Mouse (Mus musculus) stomach, embryonic 16.5 days (tissue): ENCODE data around the gene Arhgap20. TPM values are rescaled to one million over a fixed set of nuclear protein-coding genes. Genes with fewer than 3 reads are reported as not detected.

Experiments
- ATAC-seq: fragments of 200-750 bp; cut with Nextera tagmentation; 2 replicates; pipeline ENCODE4 v1.8.0; 2017; ENCODE audit warnings: moderate number of reproducible peaks, moderate TSS enrichment; ENCODE audit not compliant: insufficient read depth, low FRiP score
- H3K27ac ChIP-seq: fragments of 300-500 bp; sonication (generic); 2 replicates; pipeline ENCODE4 v1.5.1; 2014; ENCODE audit warnings: low read length
- H3K27me3 ChIP-seq: fragments of 300-500 bp; sonication (generic); 2 replicates; pipeline ENCODE4 v1.6.1; 2014; ENCODE audit warnings: low read length, control low read depth, mixed read lengths; ENCODE audit not compliant: control insufficient read depth, insufficient read depth
- H3K36me3 ChIP-seq: fragments of 300-500 bp; sonication (generic); 2 replicates; pipeline ENCODE4 v1.6.1; 2014; ENCODE audit warnings: low read length; ENCODE audit not compliant: control insufficient read depth, insufficient read depth
- H3K4me1 ChIP-seq: fragments of 300-500 bp; sonication (generic); 2 replicates; pipeline ENCODE4 v1.6.1; 2014; ENCODE audit warnings: low read length, control low read depth, mixed read lengths; ENCODE audit not compliant: control insufficient read depth, insufficient read depth
- H3K4me2 ChIP-seq: fragments of 300-500 bp; sonication (generic); 2 replicates; pipeline ENCODE4 v1.6.1; 2014; ENCODE audit warnings: low read depth, low read length, mixed read lengths
- H3K4me3 ChIP-seq: fragments of 300-500 bp; sonication (generic); replicated peaks from 2 replicates; pipeline ENCODE4 v1.5.1; 2014; ENCODE audit warnings: mild to moderate bottlenecking, low read length
- H3K9ac ChIP-seq: fragments of 300-500 bp; sonication (generic); 2 replicates; pipeline ENCODE4 v1.6.1; 2014; ENCODE audit warnings: low read length
- H3K9me3 ChIP-seq: fragments of 300-500 bp; sonication (generic); replicated peaks from 2 replicates; pipeline ENCODE4 v1.6.1; 2016; ENCODE audit warnings: low read length, control low read depth; ENCODE audit not compliant: control insufficient read depth
- WGBS: fragments of 180-500 bp; shearing (Covaris S2); extraction: QIAGEN DNeasy Blood & Tissue Kit; methylation state at CpG from one replicate; pipeline ENCODE4 v1.1.7; 2014; 5-methylcytosine and 5-hydroxymethylcytosine counted together
- polyA plus RNA-seq: library from polyadenylated mRNA; unstranded; fragments of >200 nt; fragmentation: Nextera tagmentation; extraction: Ambion mirVana; gene quantifications from 2 replicates; pipeline ENCODE4 v1.2.1, GENCODE M21; 2015

Gene Arhgap20
- polyA plus RNA-seq, 1 experiment from 2014 or later, result 3.5 TPM

- H3K4me1 ChIP-seq, result peaks cover 11% of the 10 kb centered on the region; the same call in 1 of the 2 replicates
- peak overlapping the region; percentile 83 for H3K9ac ChIP-seq
- peaks cover 29% of the 10 kb centered on the region for H3K27me3 ChIP-seq
- peak overlapping the region; percentile 60 for H3K4me3 ChIP-seq
- WGBS, result 6% methylated on average over 12 of the region's 12 CpGs
- H3K36me3 ChIP-seq, result no peaks in the 10 kb centered on the region
- H3K4me2 ChIP-seq, result peak overlapping the region; percentile 97
- H3K27ac ChIP-seq, result peak overlapping the region; percentile 50; the same call in 1 of the 2 replicates
- peak; percentile 30 for ATAC-seq
- H3K9me3 ChIP-seq, result no peaks in the 10 kb centered on the region
Measured at GRCm38 (mm10) chr9:51764041-51764875, 879 bp upstream of the Arhgap20 start.

- Histone ChIP-seq H3K4me2 (peak overlapping the region; percentile 97), H3K4me1 (peaks cover 11% of the 10 kb centered on the region; the same call in 1 of the 2 replicates), H3K4me3 (peak overlapping the region; percentile 60), H3K27me3 (peaks cover 29% of the 10 kb centered on the region), H3K36me3 (no peaks in the 10 kb centered on the region), H3K9me3 (no peaks in the 10 kb centered on the region), H3K9ac (peak overlapping the region; percentile 74), H3K27ac (no peak overlapping the region)
- peak; percentile 21; the same call in 1 of the 2 replicates for ATAC-seq
- under 1% methylated on average over 58 of the region's 58 CpGs for WGBS
Measured at GRCm38 (mm10) chr9:51765417-51766174, 459 bp downstream of the Arhgap20 start.

DNA sequence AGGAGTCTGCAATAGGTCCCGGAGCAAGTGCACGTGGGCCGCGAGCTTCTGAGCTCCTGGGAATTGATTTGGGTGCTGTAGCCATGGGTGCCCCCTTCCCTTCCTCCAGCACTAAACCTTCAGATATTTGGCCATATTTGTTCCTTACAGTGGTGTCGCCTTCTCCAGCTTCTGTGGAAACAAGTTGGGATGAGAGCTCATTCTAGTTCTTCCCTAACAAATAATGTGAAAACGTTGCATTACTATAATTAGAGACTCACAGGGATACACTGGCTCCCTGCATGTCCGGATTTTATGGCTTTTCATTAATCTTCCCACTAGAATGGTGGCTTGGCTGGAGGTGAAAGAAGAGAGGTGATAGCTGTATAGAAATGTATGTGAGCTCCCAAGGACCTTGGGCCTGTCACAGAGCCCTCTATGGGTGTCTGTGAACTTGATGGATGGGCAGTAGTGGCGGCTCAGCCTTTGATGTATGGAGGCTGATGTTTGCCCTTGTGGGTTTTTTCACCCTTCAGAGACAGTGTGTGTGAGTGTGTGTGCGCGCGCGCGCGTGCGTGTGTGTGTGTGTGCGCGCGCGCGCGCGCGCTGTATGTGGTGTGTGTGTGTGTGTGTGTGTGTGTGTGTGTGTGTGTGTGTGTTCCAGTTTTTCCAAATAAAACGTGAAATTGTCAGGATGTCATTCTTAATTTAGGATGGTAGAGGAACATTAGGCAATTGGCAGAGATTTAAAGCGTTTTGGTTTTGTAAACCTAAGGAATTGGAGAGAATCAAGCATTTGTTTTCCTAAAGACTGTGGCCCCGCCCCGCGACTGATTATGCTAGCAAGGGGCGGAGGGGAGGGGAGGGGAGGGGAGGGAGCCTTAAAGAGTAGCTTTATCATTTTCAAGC, 1.3 kb downstream of the Arhgap20 start:
- peak overlapping the region; percentile 60 for H3K4me3 ChIP-seq
- H3K9me3 ChIP-seq, result no peaks in the 10 kb centered on the region
- H3K4me1 ChIP-seq, result peaks cover 11% of the 10 kb centered on the region; the same call in 1 of the 2 replicates
- WGBS, result 1% methylated on average over 29 of the region's 29 CpGs
- peak overlapping the region; percentile 74 for H3K9ac ChIP-seq
- no peaks in the 10 kb centered on the region for H3K36me3 ChIP-seq
- ATAC-seq, result no peak
- H3K27me3 ChIP-seq, result peaks cover 29% of the 10 kb centered on the region
- no peak overlapping the region for H3K27ac ChIP-seq
- H3K4me2 ChIP-seq, result peak overlapping the region; percentile 97

DNA sequence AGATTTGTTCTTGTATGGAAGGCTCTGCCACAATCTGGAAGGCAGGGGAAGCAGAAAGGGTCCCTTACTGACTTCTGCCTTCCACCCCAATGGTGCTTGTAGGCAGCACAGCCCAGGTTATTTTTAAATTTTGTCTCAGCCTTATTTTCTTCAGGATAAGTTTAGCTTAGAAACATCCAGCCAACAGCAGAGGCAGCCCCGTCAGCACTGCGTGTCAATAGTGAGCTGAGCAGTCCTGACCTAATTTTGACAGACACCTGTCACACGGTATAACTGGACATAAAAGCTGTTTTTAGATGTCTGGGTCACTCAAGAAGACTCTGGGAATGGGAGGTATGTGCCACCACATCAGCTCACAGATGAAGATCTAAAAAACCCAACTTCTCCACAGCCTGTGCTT, 9.1 kb downstream of the Arhgap20 start:
- Histone ChIP-seq H3K27ac (no peak overlapping the region), H3K36me3 (no peaks in the 10 kb centered on the region), H3K4me3 (no peak overlapping the region), H3K4me1 (no peaks in the 10 kb centered on the region), H3K9ac (no peak overlapping the region), H3K9me3 (no peaks in the 10 kb centered on the region), H3K27me3 (no peaks in the 10 kb centered on the region), H3K4me2 (no peak overlapping the region)
- no peak for ATAC-seq
- 82% methylated on average over 3 of the region's 3 CpGs for WGBS

GRCm38 (mm10) chr9:51776459-51776858, 11.3 kb downstream of the Arhgap20 start:
- H3K4me3 ChIP-seq, result no peak overlapping the region
- H3K9me3 ChIP-seq, result no peaks in the 10 kb centered on the region
- no peak overlapping the region for H3K9ac ChIP-seq
- H3K4me1 ChIP-seq, result no peaks in the 10 kb centered on the region
- WGBS, result 71% methylated on average over 2 of the region's 2 CpGs
- H3K4me2 ChIP-seq, result no peak overlapping the region
- H3K36me3 ChIP-seq, result no peaks in the 10 kb centered on the region
- ATAC-seq, result no peak
- no peaks in the 10 kb centered on the region for H3K27me3 ChIP-seq
- H3K27ac ChIP-seq, result no peak overlapping the region

- H3K36me3 ChIP-seq, result no peaks in the 10 kb centered on the region
- H3K9ac ChIP-seq, result no peak overlapping the region
- no peaks in the 10 kb centered on the region for H3K9me3 ChIP-seq
- no peak for ATAC-seq
- H3K27ac ChIP-seq, result no peak overlapping the region
- H3K4me2 ChIP-seq, result no peak overlapping the region
- no peaks in the 10 kb centered on the region for H3K4me1 ChIP-seq
- H3K4me3 ChIP-seq, result no peak overlapping the region
- 3% methylated on average over 1 of the region's 1 CpGs for WGBS
- no peaks in the 10 kb centered on the region for H3K27me3 ChIP-seq
Measured at GRCm38 (mm10) chr9:51777180-51777579, 12.0 kb downstream of the Arhgap20 start.

GRCm38 (mm10) chr9:51779232-51779631, 14.1 kb downstream of the Arhgap20 start:
- Histone ChIP-seq H3K27me3 (no peaks in the 10 kb centered on the region), H3K27ac (no peak overlapping the region), H3K36me3 (no peaks in the 10 kb centered on the region), H3K9ac (no peak overlapping the region), H3K4me3 (no peak overlapping the region), H3K4me2 (no peak overlapping the region), H3K4me1 (no peaks in the 10 kb centered on the region), H3K9me3 (no peaks in the 10 kb centered on the region)
- WGBS, result 82% methylated on average over 5 of the region's 5 CpGs
- no peak for ATAC-seq

GRCm38 (mm10) chr9:51781092-51781491, 16.0 kb downstream of the Arhgap20 start:
- WGBS, result 82% methylated on average over 7 of the region's 7 CpGs
- Histone ChIP-seq H3K27me3 (no peaks in the 10 kb centered on the region), H3K4me3 (no peak overlapping the region), H3K36me3 (no peaks in the 10 kb centered on the region), H3K9ac (no peak overlapping the region), H3K4me2 (no peak overlapping the region), H3K4me1 (no peaks in the 10 kb centered on the region), H3K9me3 (no peaks in the 10 kb centered on the region), H3K27ac (no peak overlapping the region)
- ATAC-seq, result no peak
